Mouse (Mus musculus) stomach, embryonic 14.5 days (tissue): ENCODE results near the gene Sergef. TPM values are rescaled to one million over a fixed set of nuclear protein-coding genes. Genes with fewer than 3 reads are reported as not detected.
A peak's percentile ranks its signal among the peaks of the same experiment; 100 is the strongest.

Source experiments
- ATAC-seq: fragments of 200-750 bp; cut with Nextera tagmentation; 2 replicates; pipeline ENCODE4 v1.8.0; 2017; ENCODE audit warnings: low read depth, moderate TSS enrichment; ENCODE audit not compliant: insufficient number of reproducible peaks, insufficient read depth, low FRiP score
- H3K27ac ChIP-seq: fragments of 300-500 bp; sonication (generic); 2 replicates; pipeline ENCODE4 v1.5.1; 2014; ENCODE audit warnings: mild to moderate bottlenecking, low read length, moderate library complexity, mixed read lengths
- H3K27me3 ChIP-seq: fragments of 300-500 bp; sonication (generic); 2 replicates; pipeline ENCODE4 v1.6.1; 2014; ENCODE audit warnings: low read length, control low read depth, mixed read lengths; ENCODE audit not compliant: control insufficient read depth, insufficient read depth
- H3K36me3 ChIP-seq: fragments of 300-500 bp; sonication (generic); 2 replicates; pipeline ENCODE4 v1.6.1; 2014; ENCODE audit warnings: mild to moderate bottlenecking, control low read depth, low read length, moderate library complexity, mixed read lengths; ENCODE audit not compliant: control insufficient read depth, insufficient read depth
- H3K4me1 ChIP-seq: fragments of 300-500 bp; sonication (generic); 2 replicates; pipeline ENCODE4 v1.6.1; 2014; ENCODE audit warnings: low read length, control low read depth, mixed read lengths; ENCODE audit not compliant: control insufficient read depth, insufficient read depth
- H3K4me2 ChIP-seq: fragments of 300-500 bp; sonication (generic); replicated peaks from 2 replicates; pipeline ENCODE4 v1.6.1; 2014; ENCODE audit warnings: low read depth, low read length, control low read depth
- H3K4me3 ChIP-seq: fragments of 300-500 bp; sonication (generic); 2 replicates; pipeline ENCODE4 v1.5.1; 2014; ENCODE audit warnings: low read depth, low read length, control low read depth
- H3K9ac ChIP-seq: fragments of 300-500 bp; sonication (generic); replicated peaks from 2 replicates; pipeline ENCODE4 v1.6.1; 2014; ENCODE audit warnings: low read depth, mild to moderate bottlenecking, control low read depth, low read length, moderate library complexity, mixed read lengths
- H3K9me3 ChIP-seq: fragments of 300-500 bp; sonication (generic); 2 replicates; pipeline ENCODE4 v1.6.1; 2016; ENCODE audit warnings: low read depth, low read length, control low read depth; ENCODE audit not compliant: control insufficient read depth
- WGBS: fragments of 180-500 bp; shearing (Covaris S2); extraction: QIAGEN DNeasy Blood & Tissue Kit; methylation state at CpG from one replicate; pipeline ENCODE4 v1.1.7; 2014; 5-methylcytosine and 5-hydroxymethylcytosine counted together
- polyA plus RNA-seq: library from polyadenylated mRNA; unstranded; fragments of >200 nt; fragmentation: Nextera tagmentation; extraction: Ambion mirVana; gene quantifications from 2 replicates; pipeline ENCODE4 v1.2.1, GENCODE M21; 2014

Gene Sergef
- polyA plus RNA-seq, 1 experiment from 2014 or later = 18.4 TPM

- Histone ChIP-seq H3K9me3 (no peaks in the 10 kb centered on the region), H3K9ac (no peak overlapping the region), H3K4me3 (no peak overlapping the region), H3K4me2 (no peak overlapping the region), H3K27ac (no peak overlapping the region), H3K27me3 (peaks cover 34% of the 10 kb centered on the region), H3K4me1 (peaks cover 8% of the 10 kb centered on the region; the same call in 1 of the 2 replicates), H3K36me3 (no peaks in the 10 kb centered on the region)
- ATAC-seq = no peak
- WGBS = 88% methylated on average over 1 of the region's 1 CpGs
These were observed 239.9 kb downstream of the Sergef start for GRCm38 (mm10) chr7:46399676-46400075.

GRCm38 (mm10) chr7:46398612-46399011, 241.0 kb downstream of the Sergef start:
- Histone ChIP-seq H3K36me3 (no peaks in the 10 kb centered on the region), H3K9me3 (no peaks in the 10 kb centered on the region), H3K27me3 (peaks cover 43% of the 10 kb centered on the region), H3K4me1 (peaks cover 8% of the 10 kb centered on the region; the same call in 1 of the 2 replicates), H3K9ac (no peak overlapping the region), H3K27ac (no peak overlapping the region), H3K4me2 (no peak overlapping the region), H3K4me3 (no peak overlapping the region)
- 50% methylated on average over 4 of the region's 4 CpGs for WGBS
- no peak for ATAC-seq

- Histone ChIP-seq H3K36me3 (no peaks in the 10 kb centered on the region), H3K9me3 (no peaks in the 10 kb centered on the region), H3K27me3 (peaks cover 47% of the 10 kb centered on the region), H3K9ac (no peak overlapping the region), H3K4me2 (peak overlapping the region; percentile 75; the same call in 1 of the 2 replicates), H3K4me3 (peak overlapping the region; percentile 31; the same call in 1 of the 2 replicates), H3K27ac (no peak overlapping the region), H3K4me1 (peaks cover 8% of the 10 kb centered on the region; the same call in 1 of the 2 replicates)
- no peak for ATAC-seq
- 11% methylated on average over 69 of the region's 70 CpGs for WGBS
These were observed 241.8 kb downstream of the Sergef start for GRCm38 (mm10) chr7:46397732-46398333.

GRCm38 (mm10) chr7:46396928-46397731, 242.5 kb downstream of the Sergef start:
- H3K4me3 ChIP-seq = peak overlapping the region; percentile 31
- no peaks in the 10 kb centered on the region for H3K9me3 ChIP-seq
- peaks cover 8% of the 10 kb centered on the region; the same call in 1 of the 2 replicates for H3K4me1 ChIP-seq
- H3K9ac ChIP-seq = no peak overlapping the region
- no peak overlapping the region for H3K27ac ChIP-seq
- H3K36me3 ChIP-seq = no peaks in the 10 kb centered on the region
- H3K4me2 ChIP-seq = peak overlapping the region; percentile 75
- 0 out of 2 replicates have a peak, but pooled peaks have one; percentile 10 for ATAC-seq
- H3K27me3 ChIP-seq = peaks cover 47% of the 10 kb centered on the region
- WGBS = 1% methylated on average over 57 of the region's 64 CpGs

GRCm38 (mm10) chr7:46396231-46396927, 243.2 kb downstream of the Sergef start, which contains the start of gene Kcnc1:
TSS of gene Kcnc1 (plus strand) at chr7:46396497.
- peak; percentile 80 for ATAC-seq
- Histone ChIP-seq H3K36me3 (no peaks in the 10 kb centered on the region), H3K4me1 (peaks cover 8% of the 10 kb centered on the region; the same call in 1 of the 2 replicates), H3K27ac (no peak within 1 kb of the TSS), H3K9ac (no peak within 1 kb of the TSS), H3K4me3 (peak within 1 kb of the TSS; percentile 31), H3K4me2 (peak within 1 kb of the TSS; percentile 75), H3K9me3 (no peaks in the 10 kb centered on the region), H3K27me3 (peaks cover 47% of the 10 kb centered on the region)
- WGBS = under 1% methylated on average over 77 of the region's 93 CpGs

- WGBS = 30% methylated on average over 6 of the region's 6 CpGs
- no peak for ATAC-seq
- peak overlapping the region; percentile 31; the same call in 1 of the 2 replicates for H3K4me3 ChIP-seq
These were observed 244.0 kb downstream of the Sergef start for GRCm38 (mm10) chr7:46395571-46395970.

GRCm38 (mm10) chr7:46394933-46395332, 244.7 kb downstream of the Sergef start:
- no peak overlapping the region for H3K4me2 ChIP-seq

More at GRCm38 (mm10) chr7:46395571-46395970, 244.0 kb downstream of the Sergef start:
- H3K36me3 ChIP-seq = no peaks in the 10 kb centered on the region
- no peaks in the 10 kb centered on the region for H3K9me3 ChIP-seq
- H3K9ac ChIP-seq = no peak overlapping the region
- H3K4me2 ChIP-seq = peak overlapping the region; percentile 75
- peaks cover 47% of the 10 kb centered on the region for H3K27me3 ChIP-seq
- no peak overlapping the region for H3K27ac ChIP-seq
- H3K4me1 ChIP-seq = peaks cover 8% of the 10 kb centered on the region; the same call in 1 of the 2 replicates

More at GRCm38 (mm10) chr7:46394933-46395332, 244.7 kb downstream of the Sergef start:
- WGBS = 49% methylated on average over 4 of the region's 4 CpGs
- H3K36me3 ChIP-seq = no peaks in the 10 kb centered on the region
- H3K4me3 ChIP-seq = no peak overlapping the region
- no peak overlapping the region for H3K27ac ChIP-seq
- H3K9me3 ChIP-seq = no peaks in the 10 kb centered on the region
- H3K4me1 ChIP-seq = peaks cover 8% of the 10 kb centered on the region; the same call in 1 of the 2 replicates
- H3K9ac ChIP-seq = no peak overlapping the region
- ATAC-seq = no peak
- H3K27me3 ChIP-seq = peaks cover 47% of the 10 kb centered on the region
